Mouse (Mus musculus) Patski (cell line): ENCODE results near the gene Ppp6r2. TPM values are rescaled to one million over a fixed set of nuclear protein-coding genes. Genes with fewer than 3 reads are reported as not detected.
A peak's percentile ranks its signal among the peaks of the same experiment; 100 is the strongest.

Experiments
- ATAC-seq: fragments of 100-300 bp; one replicate; pipeline ENCODE4 v1.8.0; 2021
- CTCF ChIA-PET: fragments of 350-600 bp; sonication (Branson Sonifier 250); formaldehyde crosslinking; loops from one replicate; lab custom pipeline; 2022; ENCODE audit warnings: inconsistent platforms; lab: Charles Lee
- POLR2A ChIA-PET: fragments of 350-600 bp; sonication (Branson Sonifier 250); formaldehyde crosslinking; loops from one replicate; lab custom pipeline; 2022; ENCODE audit warnings: antibody characterized with exemption, inconsistent platforms; lab: Charles Lee
- DNase-seq: peaks from one replicate; pipeline ENCODE4 v3.0.0-alpha.2; 2011; ENCODE audit warnings: low read depth, low spot score
- H3K27me3 ChIP-seq: fragments of 371-371 bp; one replicate; pipeline ENCODE4 v1.5.1; 2021
- CTCF ChIP-seq: fragments of 100-300 bp; IDR thresholded peaks from one replicate; pipeline ENCODE4 v1.5.1; 2021
- in situ Hi-C: fragments of 300-500 bp; cut with MboI; formaldehyde crosslinking; loops from 3 replicates; pipeline ENCODE4 v1.11.1; 2018; ENCODE audit warnings: low pct_unique_long_range_greater_than_20kb, mixed read lengths
- polyA plus RNA-seq: library from polyadenylated mRNA; unstranded; gene quantifications from one replicate; pipeline ENCODE4 v1.2.3, GENCODE M21; 2021

Ppp6r2 gene
- polyA plus RNA-seq, 1 experiment from 2014 or later: 37.2 TPM

DNA sequence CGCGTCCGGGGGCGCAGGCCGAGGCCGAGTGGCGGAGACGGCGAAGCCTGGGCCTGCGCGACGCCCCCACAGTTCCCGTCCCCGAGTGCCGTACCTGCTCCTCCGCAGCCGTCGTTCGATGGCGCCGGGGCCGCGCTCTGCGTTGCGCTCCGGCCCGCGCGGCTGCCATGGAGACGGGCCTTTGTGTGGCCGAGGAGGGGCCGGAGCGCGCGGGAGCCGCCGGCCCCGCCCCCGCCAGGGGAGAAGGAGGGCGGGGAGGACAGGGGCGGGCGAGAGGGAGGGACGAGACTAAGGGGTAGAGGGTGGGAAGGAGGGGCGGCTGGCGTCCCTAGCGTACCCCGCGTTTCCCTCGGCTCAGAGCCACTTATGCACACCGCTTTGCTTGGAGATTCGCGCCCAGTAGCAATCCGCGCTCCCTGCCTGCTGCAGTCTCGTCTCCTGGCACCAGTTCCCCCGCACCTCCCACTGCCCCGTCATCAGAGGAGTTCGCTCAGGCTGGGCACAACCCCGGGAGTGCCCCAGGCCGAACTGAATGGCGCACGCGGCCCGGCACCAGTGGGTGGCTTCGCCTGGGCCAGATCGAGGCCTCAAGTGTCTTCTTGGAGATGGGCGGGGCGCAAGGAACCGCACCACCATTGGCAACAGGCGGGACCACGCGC lies 30.7 kb upstream of the Ppp6r2 start, which contains the start of gene Plxnb2:
TSS of gene Plxnb2 (minus strand) at position 218 of the 659 bp plus-strand sequence.
- ATAC-seq (peak; percentile 61), DNase-seq (no peak)
- no peak for TF ChIP-seq CTCF
- no peaks in the 10 kb centered on the region for H3K27me3 ChIP-seq
- ChIA-PET POLR2A (interaction anchor here (1.1 to 2.8 kb wide), 3 partner anchors 12 to 98 kb away, joined by 3 to 14 read pairs (median 14); no protein-coding TSS in a partner anchor), CTCF (interaction anchor here (1.9 to 3.8 kb wide), 2 partner anchors 13 to 15 kb away, joined by 7 to 15 read pairs; partner anchors contain the start of gene Dennd6b)
- in situ Hi-C loops: no loop called here

DNA sequence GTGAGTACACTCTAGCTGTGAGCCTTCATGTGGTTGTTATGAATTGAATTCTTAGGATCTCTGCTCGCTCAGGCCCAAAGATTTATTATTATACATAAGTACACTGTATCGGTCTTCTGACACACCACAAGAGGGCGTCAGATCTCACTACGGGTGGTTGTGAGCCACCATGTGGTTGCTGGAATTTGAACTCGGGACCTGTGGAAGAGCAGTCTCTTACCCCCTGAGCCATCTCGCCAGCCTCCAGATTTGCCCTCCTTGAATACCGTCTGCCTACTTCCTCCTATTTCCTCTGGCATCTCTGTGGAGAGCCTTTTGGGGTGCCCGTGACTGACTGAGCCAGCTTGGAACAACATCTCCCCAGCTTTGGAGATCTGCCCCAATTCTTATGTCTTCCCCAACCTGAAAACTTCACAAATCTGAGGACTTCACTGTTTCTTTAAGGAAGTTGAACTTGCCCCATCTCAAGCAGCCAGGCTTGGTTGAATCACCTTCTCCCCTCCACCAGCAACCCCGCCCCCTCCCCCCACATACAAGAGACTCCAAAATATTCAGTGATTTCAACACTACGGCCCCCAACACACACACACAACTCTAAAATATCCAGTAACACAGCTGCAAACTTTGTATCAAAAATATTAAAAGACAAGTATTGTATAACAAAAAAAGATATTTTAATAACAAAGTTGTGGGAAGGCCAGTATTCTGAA lies 29.6 kb upstream of the Ppp6r2 start:
- no peak for TF ChIP-seq CTCF
- no peak for ATAC-seq
- H3K27me3 ChIP-seq: no peaks in the 10 kb centered on the region
- DNase-seq: no peak
- in situ Hi-C loops: no loop called here
- ChIA-PET CTCF (interaction anchor here (1.2 to 3.8 kb wide), 3 partner anchors 12 to 28 kb away, joined by 4 to 15 read pairs (median 7); partner anchors contain the start of gene Dennd6b), POLR2A (interaction anchor here (0.6 to 0.9 kb wide), 2 partner anchors 23 to 32 kb away, joined by 3 to 4 read pairs; partner anchors contain the start of gene Mapk11)

DNA sequence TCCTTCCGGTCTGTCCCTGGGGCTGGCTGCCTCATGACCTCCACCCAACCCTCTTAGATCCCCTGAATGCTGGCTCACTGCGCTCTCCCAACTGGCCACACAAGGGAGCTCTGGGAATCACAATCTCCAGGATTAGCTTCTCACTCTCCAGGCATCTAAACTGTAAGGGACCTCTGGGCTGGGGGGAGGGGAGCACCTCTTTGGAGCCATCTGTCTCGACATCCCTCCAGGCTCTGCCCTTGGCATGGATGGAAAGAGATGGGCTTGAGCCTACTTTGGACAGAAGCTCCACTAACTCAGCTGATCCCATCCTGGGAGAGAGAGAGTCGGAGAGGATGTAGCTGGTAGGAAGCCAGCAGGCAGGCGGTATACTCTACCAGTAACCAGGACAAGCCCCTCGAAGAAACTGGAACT lies 29.0 kb upstream of the Ppp6r2 start:
- no peaks in the 10 kb centered on the region for H3K27me3 ChIP-seq
- no peak for TF ChIP-seq CTCF
- CTCF ChIA-PET: interaction anchor here (1.2 to 3.8 kb wide), 3 partner anchors 11 to 27 kb away, joined by 4 to 15 read pairs (median 7); partner anchors contain the start of gene Dennd6b
- DNase-seq: no peak
- in situ Hi-C loops: no loop called here
- no peak for ATAC-seq
- POLR2A ChIA-PET: interaction anchor here (0.6 to 0.9 kb wide), 2 partner anchors 19 to 33 kb away, joined by 3 read pairs; partner anchors contain the start of gene Mapk11

DNA sequence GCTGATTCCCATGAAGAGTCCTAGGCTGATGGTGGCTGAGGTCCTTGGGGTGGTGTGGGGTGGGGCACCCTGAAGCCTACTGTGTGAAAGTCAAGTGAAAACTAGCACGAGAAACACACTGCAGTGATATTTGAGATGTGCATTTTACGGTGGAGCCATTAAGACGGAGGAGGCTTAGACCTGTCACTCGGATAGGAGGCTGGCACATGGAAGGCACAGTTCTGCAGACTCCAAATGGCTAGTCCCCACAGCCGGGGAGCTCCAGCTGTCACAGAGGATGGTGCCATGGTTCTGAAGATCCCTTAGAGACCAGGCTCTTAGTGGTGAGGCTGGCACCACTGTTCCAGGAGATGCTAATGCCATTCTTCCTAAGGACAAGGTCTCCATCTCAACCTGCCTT lies 28.5 kb upstream of the Ppp6r2 start:
- CTCF ChIA-PET: interaction anchor here (1.2 to 3.8 kb wide), 3 partner anchors 10 to 27 kb away, joined by 4 to 15 read pairs (median 7); partner anchors contain the start of gene Dennd6b
- no peaks in the 10 kb centered on the region for H3K27me3 ChIP-seq
- no peak for TF ChIP-seq CTCF
- DNase-seq: no peak
- POLR2A ChIA-PET: interaction anchor here (0.6 to 1.9 kb wide), 3 partner anchors 11 to 34 kb away, joined by 3 to 5 read pairs (median 3); partner anchors contain the start of gene Mapk11
- in situ Hi-C loops: no loop called here
- ATAC-seq: no peak

DNA sequence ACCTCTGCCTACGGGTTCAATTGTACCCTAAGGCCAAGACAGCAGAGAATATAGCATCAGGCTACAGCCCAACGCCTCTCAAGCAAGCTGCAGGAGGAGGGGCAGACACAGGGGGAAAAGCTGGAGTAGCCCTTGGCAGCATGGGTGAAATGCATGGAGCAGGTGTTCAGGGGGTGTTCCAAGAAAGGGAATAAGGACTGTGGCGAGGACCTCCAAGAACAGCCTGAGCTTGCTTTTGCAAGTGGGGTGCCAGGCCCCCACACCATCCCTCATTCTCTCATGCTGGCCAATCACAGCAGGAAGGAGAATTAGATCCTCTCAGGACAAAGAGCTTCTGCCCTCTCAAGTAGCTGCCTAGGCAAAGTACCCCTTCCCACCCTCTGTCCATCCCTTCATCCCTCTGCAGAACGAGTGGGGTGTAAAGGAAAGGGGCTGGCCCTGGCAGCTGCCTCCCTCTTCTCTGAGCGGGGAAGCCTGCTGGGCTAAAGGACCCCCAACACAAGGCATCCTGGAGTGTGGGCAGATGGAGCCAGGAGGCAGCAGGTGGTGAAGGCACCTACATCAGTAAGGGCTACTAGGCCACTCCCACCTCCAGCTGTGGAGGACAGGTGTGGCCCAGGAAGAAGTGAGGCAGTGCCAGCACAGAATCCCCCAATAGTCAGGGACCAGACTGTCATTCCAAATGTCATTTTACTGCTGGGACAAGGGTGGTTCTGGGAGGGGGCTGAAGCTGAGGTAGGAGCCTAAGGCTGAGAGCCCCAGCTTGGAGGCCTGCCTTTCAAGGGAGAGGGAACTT lies 27.0 kb upstream of the Ppp6r2 start:
- CTCF ChIA-PET: interaction anchor here (1.0 to 3.8 kb wide), 2 partner anchors 8 to 11 kb away, joined by 4 to 15 read pairs; partner anchors contain the start of gene Dennd6b
- in situ Hi-C loops: no loop called here
- POLR2A ChIA-PET: interaction anchor here (1.9 to 2.8 kb wide), 2 partner anchors 9 to 11 kb away, joined by 5 to 8 read pairs; partner anchors contain the start of gene Dennd6b

DNA sequence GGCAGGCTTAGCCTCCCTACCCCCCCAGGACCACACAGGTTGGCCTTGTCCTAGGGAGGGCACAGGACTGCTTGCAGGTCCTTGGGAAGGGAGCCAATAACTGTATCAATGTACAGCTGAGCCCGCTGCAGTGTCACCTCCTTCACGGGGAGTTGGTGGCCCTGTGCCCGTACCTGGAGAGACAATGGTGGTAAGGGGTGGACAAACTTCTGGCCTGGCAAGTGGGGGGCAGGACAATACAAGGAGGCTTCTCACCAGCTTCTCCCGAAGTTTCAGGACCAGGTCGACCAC lies 26.5 kb upstream of the Ppp6r2 start:
- ChIA-PET CTCF (interaction anchor here (1.0 kb wide), 1 partner anchor 8 kb away, joined by 4 read pairs; no protein-coding TSS in a partner anchor), POLR2A (interaction anchor here (1.9 to 2.8 kb wide), 2 partner anchors 9 to 11 kb away, joined by 5 to 8 read pairs; partner anchors contain the start of gene Dennd6b)
- TF ChIP-seq CTCF: no peak
- DNase-seq (no peak), ATAC-seq (no peak)
- H3K27me3 ChIP-seq: no peaks in the 10 kb centered on the region
- in situ Hi-C loops: no loop called here

More for the DNA sequence above, 27.0 kb upstream of the Ppp6r2 start:
- H3K27me3 ChIP-seq: no peaks in the 10 kb centered on the region
- DNase-seq (no peak), ATAC-seq (no peak)
- TF ChIP-seq CTCF: no peak

DNA sequence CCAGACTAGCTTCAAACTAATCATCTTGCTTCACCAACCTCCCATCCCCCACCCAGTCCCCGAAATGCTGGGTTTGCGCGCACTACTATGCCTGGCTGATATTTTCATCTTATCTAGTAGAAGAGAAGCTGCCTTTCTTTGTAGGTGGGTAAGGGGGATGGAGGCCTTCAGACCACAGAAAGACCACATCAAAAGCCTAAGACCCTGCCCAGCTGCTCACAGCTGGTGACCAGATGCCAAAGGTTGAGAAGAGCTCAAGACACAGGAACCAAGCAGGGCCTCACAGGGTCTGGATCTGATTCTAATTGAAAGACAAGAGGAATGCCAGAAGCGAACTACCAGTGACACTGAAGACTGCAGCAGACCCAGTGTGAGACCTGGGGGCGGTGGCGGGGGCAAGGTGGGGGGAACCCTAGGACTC lies 16.1 kb upstream of the Ppp6r2 start:
- ChIA-PET POLR2A (interaction anchor here (0.8 to 2.1 kb wide), 10 partner anchors 8 to 95 kb away, joined by 3 to 13 read pairs (median 6); partner anchors contain the start of genes Ppp6r2 and Tubgcp6), CTCF (interaction anchor here (1.1 to 2.7 kb wide), 6 partner anchors 8 to 30 kb away, joined by 3 to 15 read pairs (median 4); partner anchors contain the start of gene Ppp6r2)
- in situ Hi-C loops: no loop called here
- ATAC-seq: no peak
- no peaks in the 10 kb centered on the region for H3K27me3 ChIP-seq
- no peak for TF ChIP-seq CTCF
- no peak for DNase-seq

DNA sequence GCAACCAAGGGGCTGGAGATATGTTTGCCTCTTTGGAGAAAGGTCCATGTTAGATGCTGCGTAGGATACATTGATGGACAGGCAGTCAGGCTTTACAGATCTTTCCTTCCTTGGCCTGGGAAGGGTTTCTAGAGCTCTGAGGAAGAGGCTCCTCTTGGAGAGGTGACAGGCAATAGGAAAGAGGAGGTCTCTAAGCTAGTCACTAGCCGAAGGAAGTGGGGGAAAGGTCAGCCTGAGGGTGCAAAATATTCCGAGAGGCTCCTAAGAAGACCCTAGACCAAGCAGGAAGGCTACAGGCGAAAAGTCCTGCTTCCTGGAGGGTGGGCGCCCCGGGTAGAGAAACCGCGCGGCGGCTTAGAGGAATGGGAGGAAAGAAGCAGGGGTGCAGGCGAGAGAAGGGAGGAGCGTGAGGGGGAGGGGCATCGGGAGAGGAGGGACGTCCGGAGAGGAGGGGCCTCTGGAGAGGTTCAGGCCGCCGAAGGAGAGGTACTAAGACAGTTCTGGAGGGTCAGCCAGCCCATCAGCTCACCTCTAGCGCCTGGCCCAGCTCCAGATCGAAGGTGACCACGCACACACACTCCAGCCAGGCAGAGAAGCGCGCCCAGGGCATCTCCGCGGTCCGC lies 15.6 kb upstream of the Ppp6r2 start:
- in situ Hi-C loops: no loop called here
- CTCF ChIA-PET: interaction anchor here (0.8 to 2.7 kb wide), 10 partner anchors 9 to 67 kb away, joined by 3 to 15 read pairs (median 4); partner anchors contain the start of genes Hdac10 and Ppp6r2
- no peak for TF ChIP-seq CTCF
- no peaks in the 10 kb centered on the region for H3K27me3 ChIP-seq
- DNase-seq: no peak
- POLR2A ChIA-PET: interaction anchor here (0.8 to 2.1 kb wide), 11 partner anchors 9 to 95 kb away, joined by 3 to 13 read pairs (median 5); partner anchors contain the start of genes Ppp6r2 and Tubgcp6
- ATAC-seq: peak; percentile 88

DNA sequence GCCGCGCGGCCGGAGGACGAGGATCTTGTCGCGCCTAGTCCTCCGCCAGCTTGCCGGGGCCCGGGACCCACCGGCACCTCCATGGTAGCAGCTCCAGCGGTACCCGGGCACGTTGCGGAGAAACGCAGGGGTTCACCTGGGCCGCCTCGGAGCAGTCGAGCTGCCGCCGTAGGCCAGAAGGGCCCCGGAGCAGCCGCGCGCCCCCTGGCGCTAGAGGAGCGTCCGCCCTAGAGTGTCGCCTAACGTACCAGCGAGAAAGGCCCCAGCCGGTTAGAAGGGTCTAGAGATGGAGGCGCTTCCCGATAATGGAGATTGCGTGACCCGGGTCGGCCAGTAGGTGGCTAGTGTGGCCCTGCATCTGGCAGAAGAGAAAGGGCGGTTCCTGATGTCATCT lies 15.0 kb upstream of the Ppp6r2 start, which contains the start of gene Dennd6b:
TSS of gene Dennd6b (minus strand) at position 184 of the 394 bp plus-strand sequence.
- POLR2A ChIA-PET: interaction anchor here (0.9 to 2.1 kb wide), 10 partner anchors 9 to 73 kb away, joined by 3 to 13 read pairs (median 6); partner anchors contain the start of genes Ppp6r2 and Tubgcp6

More for the DNA sequence above, 15.0 kb upstream of the Ppp6r2 start, which contains the start of gene Dennd6b:
- CTCF ChIA-PET: interaction anchor here (0.8 to 2.7 kb wide), 10 partner anchors 9 to 68 kb away, joined by 3 to 15 read pairs (median 4); partner anchors contain the start of genes Hdac10 and Ppp6r2
- H3K27me3 ChIP-seq: no peaks in the 10 kb centered on the region
- peak; percentile 96 for ATAC-seq
- TF ChIP-seq CTCF: peak; percentile 100
- DNase-seq: no peak
- in situ Hi-C loops: no loop called here
